Mouse (Mus musculus) G1E-ER4 (cell line): ENCODE data around the gene Atrnl1. TPM values are rescaled to one million over a fixed set of nuclear protein-coding genes. Genes with fewer than 3 reads are reported as not detected.

Experiments
- GATA1 ChIP-seq: IDR thresholded peaks from one replicate; pipeline ENCODE4 v1.8.0; 2012; ENCODE audit warnings: low read length, inconsistent platforms
- polyA plus RNA-seq: library from polyadenylated mRNA; stranded (reverse); fragments of >175 nt; gene quantifications from 2 replicates; pipeline ENCODE4 v1.2.3, GENCODE M21; 2012

Atrnl1 gene
- polyA plus RNA-seq, 1 experiment, result 0.65 TPM

GRCm38 (mm10) chr19:57762526-57762925 lies 151.7 kb downstream of the Atrnl1 start:
- no peak for TF ChIP-seq GATA1

DNA sequence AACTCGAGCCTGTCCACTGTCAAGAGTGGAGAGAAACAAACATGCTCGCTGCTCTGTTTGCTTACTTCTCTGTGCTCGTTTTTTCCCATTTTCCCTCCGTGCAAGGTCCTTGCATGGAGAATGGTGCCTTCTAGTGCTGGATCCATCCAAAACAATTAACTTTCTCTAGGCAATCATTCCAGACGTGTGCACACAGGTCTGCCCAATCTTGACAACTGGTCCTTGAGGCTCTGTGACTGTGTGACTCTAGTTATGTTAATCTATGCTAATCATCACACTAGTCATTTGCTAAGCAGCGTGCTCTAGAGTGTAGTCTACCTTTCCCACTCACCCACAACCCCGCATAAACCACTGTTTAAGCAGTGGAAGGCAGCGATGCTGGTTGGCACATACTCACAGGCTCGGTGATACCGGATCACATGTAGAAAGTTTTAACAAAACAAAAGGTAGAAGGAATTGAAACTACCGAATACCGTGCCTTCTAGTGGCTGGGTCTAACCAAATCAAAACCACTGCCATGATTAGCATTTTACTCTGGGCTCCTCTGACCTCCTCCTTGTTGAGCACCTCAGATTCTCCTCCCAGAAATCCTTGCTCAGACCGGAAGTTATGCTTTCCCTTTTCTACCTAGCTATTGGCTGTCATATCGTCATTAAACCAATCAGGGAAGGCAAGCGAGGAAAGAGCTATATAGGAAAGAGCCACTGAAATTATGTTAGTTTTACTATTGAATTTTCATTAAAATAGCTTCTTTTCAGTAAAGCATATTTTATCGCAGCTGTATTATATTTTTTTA lies 153.9 kb downstream of the Atrnl1 start:
- no peak for TF ChIP-seq GATA1

- TF ChIP-seq GATA1, result no peak
Observed at GRCm38 (mm10) chr19:57767051-57767450, 156.2 kb downstream of the Atrnl1 start.

GRCm38 (mm10) chr19:57768661-57769060 lies 157.8 kb downstream of the Atrnl1 start:
- TF ChIP-seq GATA1, result no peak

GRCm38 (mm10) chr19:57782366-57783089 lies 171.7 kb downstream of the Atrnl1 start:
- no peak for TF ChIP-seq GATA1

GRCm38 (mm10) chr19:57786699-57787098 lies 175.9 kb downstream of the Atrnl1 start:
- TF ChIP-seq GATA1, result no peak

GRCm38 (mm10) chr19:57802207-57802606 lies 191.4 kb downstream of the Atrnl1 start:
- no peak for TF ChIP-seq GATA1

DNA sequence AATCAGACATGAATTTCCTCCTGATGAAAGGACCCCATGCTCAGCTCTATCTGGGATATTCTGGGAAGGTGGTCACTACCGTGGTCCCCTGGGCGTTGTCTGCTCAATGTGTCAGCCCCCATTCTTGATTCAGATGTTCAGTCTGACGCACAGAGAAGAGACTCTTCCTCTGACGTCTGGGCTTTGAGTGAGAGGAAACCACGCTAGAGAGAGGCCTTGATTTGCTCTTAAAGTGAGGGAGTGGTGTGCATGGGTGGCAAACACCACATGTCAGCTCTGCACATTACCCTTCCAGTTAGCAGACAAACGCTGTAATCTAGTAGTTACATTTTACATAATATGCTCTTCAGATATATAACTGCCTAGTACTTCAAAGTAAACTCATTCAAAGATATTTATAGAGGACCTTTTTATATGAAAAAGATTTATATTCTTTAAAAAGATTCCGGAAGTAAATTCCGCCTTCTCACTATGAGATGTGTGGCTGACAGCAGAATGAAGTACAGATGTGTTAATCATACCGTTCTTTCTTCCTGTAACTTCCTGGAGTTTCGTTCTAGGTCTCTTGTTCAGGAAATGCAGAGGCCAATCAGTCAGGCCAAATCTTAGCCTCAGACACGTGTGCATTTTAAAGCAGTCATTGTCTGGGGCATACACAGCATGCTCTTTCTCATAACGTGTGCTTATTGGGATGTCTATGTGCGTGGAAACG lies 192.1 kb downstream of the Atrnl1 start:
- no peak for TF ChIP-seq GATA1

- TF ChIP-seq GATA1, result no peak
Observed at GRCm38 (mm10) chr19:57803483-57803820, 192.6 kb downstream of the Atrnl1 start.

GRCm38 (mm10) chr19:57808363-57808762 lies 197.5 kb downstream of the Atrnl1 start:
- no peak for TF ChIP-seq GATA1

DNA sequence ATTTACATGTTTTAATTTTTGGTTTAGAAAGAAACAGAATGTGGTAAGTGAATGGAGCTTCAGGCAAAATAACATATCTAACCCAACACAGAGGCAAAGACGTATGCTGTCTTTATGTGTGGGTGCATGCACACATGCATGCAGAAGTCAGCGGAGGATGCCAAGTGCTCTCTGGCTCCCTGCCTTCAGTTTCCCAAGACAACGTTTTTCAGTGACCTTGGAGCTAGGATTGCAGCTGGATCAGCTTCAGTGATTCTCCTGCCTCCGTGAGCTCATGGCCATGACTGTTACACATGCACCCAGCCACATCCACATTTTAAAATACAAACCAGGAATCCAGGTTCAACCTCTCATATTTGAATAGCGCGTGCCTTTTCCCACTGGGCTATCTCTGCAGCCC lies 203.5 kb downstream of the Atrnl1 start:
- no peak for TF ChIP-seq GATA1

GRCm38 (mm10) chr19:57816221-57816996 lies 205.6 kb downstream of the Atrnl1 start:
- no peak for TF ChIP-seq GATA1

GRCm38 (mm10) chr19:57817736-57818135 lies 206.9 kb downstream of the Atrnl1 start:
- no peak for TF ChIP-seq GATA1

DNA sequence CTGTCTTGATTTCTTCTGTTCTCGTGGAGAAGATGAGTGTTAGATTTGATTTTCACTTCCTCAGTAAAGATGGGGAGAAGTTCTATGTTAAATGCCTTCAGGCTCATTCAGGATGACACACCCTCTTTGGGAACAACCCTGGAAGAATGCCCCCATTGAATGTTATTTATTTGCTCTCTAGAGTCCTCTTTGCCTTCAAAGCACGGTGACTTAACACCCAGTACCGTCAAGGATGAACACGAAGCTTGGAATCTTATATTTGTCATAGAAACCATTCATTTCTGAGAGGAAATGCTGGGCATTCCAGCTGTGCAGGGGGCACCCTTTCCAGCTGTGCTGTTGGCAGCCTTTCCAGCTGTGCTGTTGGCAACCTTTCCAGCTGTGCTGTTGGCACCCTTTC lies 212.6 kb downstream of the Atrnl1 start:
- TF ChIP-seq GATA1, result no peak
